Mouse (Mus musculus): ENCODE measurements at regions not wholly inside any gene's neighbourhood (a gene's known extent, or its start where the extent isn't known, plus 50 kb on each side); places are given as distances from the start of the nearest gene placed in this dataset.

DNA sequence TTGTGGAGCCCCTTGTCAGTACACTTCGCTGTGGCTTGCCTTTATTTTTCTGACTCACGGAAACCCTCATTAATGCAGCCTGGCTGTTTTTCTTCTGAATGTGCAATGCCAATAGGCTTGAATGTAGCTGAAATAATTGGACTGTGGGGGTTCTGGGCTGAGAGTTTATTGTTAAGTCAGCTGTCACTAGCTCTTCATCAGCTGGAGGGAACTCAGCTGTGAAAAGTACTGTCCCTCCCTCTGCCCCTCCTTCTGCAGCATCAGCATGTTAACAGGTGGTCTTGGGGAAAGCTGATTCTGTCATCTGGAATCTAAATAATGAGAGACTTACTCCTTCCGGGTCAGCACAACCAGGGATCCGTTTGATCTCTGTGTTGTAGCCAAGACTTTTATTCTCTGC is 437.6 kb downstream of the Nbas start:
- no peak for DNase-seq (ENCODE audit: low spot score in 2 of 2)
- intact Hi-C loops (cut with DNase I): no loop called here

DNA sequence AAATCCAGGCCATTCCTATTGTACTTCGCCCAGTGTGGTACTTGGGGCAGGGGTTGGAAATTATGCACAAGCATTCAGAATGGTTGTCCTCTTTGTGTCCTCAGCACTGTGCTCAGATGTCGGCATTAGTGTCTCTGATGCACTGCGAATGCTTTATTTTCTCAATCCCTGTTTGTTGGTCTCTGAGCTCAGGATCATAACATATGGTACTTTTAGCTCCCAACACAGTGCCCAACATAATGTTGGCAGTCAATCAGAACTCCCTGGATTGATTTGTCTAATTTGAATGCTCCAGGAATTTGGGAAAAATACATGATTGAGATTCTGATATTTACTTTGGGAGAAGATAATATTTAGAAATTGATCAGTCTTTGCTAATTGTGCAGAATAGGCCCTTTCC is 434.7 kb downstream of the Nbas start:
- DNase-seq (ENCODE audit: low spot score in 2 of 2): no peak
- intact Hi-C loops (cut with DNase I): no loop called here

GRCm38 (mm10) chr12:13699858-13700257 is 430.9 kb downstream of the Nbas start:
- DNase-seq (ENCODE audit: low spot score in 2 of 2): peak in 1 of 2 experiments; percentile 60
- intact Hi-C loops (cut with DNase I): no loop called here

- DNase-seq (ENCODE audit: low spot score in 2 of 2): peak in 1 of 2 experiments; percentile 57
- intact Hi-C loops (cut with DNase I): no loop called here
Observed at GRCm38 (mm10) chr12:13698834-13699233, 429.9 kb downstream of the Nbas start.

- intact Hi-C loops (cut with DNase I): no loop called here
- DNase-seq (ENCODE audit: low spot score in 2 of 2): no peak
Observed at GRCm38 (mm10) chr12:13691394-13692165, 422.6 kb downstream of the Nbas start.

DNA sequence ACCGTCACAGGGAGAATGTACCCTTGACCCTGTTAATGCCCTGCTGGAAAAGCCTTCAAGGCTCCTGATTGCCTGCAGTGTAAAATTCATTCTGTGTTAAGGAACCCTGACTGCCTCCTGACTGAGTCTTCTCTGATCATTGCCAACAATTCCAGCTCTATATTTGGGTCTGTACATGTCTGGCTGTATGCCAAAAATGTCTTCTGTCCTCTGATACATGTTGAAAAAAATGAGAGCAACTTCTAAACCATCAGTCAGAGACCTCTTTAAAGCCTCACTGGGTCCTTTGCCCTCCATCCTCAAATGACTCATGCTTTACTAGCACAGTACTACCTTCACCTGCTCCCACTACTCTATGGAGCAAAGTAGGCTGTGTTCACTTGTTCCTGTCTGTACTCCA is 408.3 kb downstream of the Nbas start:
- DNase-seq (ENCODE audit: low spot score in 2 of 2): no peak
- intact Hi-C loops (cut with DNase I): no loop called here

DNA sequence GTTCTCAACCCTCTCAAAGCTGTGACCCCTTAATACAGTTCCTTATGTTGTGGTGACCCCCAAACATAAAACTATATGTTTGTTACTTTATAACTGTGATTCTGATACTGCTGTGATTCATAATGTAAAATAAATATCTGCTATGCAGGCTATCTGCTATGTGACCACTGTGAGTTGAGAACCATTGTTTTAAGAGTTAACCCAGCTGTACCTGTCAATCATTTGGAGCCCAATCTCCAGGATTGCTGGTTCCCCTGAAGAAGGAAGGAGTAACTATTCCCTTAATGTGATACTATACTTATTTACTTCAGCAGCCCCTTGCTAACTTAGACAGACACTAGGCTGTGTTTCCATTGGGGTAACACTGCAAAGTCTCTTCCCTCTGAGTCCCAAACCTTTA is 400.5 kb downstream of the Nbas start:
- intact Hi-C loops (cut with DNase I): no loop called here
- DNase-seq (ENCODE audit: low spot score in 2 of 2): no peak

DNA sequence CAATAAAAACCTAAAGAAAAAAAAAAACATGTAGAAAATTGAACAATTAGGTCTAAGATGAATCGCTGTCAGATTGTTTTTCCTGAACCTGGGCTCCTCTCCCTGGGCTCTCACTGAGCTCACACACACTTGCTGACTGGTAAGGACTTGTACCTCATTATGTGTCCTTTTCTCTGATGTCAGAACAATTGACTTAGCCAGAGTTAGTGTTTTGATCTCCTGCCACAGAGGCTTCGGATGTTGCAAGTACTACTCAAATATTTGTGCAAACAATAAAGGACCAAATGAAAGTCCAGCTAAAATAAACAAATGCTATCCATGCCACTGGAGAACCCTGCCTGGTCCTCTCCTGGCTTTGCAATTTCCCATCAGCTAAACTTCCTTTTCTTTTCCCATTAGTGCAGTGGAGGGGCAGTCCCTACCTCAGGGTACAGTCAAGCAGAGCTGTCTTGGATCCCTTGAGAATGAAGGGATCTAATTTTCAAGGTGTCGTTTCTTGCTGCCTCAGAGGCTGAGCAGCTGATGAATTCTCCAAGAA is 399.6 kb downstream of the Nbas start:
- intact Hi-C loops (cut with DNase I): no loop called here
- no peak for DNase-seq (ENCODE audit: low spot score in 2 of 2)

GRCm38 (mm10) chr12:13639336-13639735 is 370.4 kb downstream of the Nbas start:
- DNase-seq (ENCODE audit: low spot score in 2 of 2): no peak
- intact Hi-C loops (cut with DNase I): no loop called here
